Mouse (Mus musculus): ENCODE measurements around the gene Tepsin.

The Tepsin gene

GRCm38 (mm10) chr11:120063326-120063725 is 35.2 kb downstream of the Tepsin start:
- no peak for DNase-seq

GRCm38 (mm10) chr11:120060634-120061033 is 37.9 kb downstream of the Tepsin start:
- no peak for DNase-seq

- no peak for DNase-seq
These were observed 42.4 kb downstream of the Tepsin start for GRCm38 (mm10) chr11:120055953-120056732.

- no peak for DNase-seq
These were observed 44.7 kb downstream of the Tepsin start for GRCm38 (mm10) chr11:120053846-120054245.

DNA sequence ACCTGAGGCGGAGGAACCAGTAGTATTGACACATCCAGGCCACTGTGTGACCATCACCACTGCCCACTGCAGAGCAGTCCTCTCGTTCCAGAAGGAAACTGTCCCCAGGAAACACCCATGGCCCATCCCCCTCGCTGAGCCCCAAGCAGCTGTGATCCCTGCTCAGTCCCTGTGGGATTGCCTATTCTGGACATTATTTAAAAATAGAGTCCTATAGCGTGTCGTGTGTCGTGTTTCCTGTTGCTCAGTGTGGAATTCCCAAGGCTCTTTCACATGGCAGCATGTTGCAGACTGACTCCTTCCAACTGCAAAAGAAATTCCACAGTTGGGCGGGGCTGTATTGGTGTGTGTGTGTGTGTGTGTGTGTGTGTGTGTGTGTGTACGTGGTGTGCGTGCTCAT is 46.3 kb downstream of the Tepsin start:
- no peak for DNase-seq

DNA sequence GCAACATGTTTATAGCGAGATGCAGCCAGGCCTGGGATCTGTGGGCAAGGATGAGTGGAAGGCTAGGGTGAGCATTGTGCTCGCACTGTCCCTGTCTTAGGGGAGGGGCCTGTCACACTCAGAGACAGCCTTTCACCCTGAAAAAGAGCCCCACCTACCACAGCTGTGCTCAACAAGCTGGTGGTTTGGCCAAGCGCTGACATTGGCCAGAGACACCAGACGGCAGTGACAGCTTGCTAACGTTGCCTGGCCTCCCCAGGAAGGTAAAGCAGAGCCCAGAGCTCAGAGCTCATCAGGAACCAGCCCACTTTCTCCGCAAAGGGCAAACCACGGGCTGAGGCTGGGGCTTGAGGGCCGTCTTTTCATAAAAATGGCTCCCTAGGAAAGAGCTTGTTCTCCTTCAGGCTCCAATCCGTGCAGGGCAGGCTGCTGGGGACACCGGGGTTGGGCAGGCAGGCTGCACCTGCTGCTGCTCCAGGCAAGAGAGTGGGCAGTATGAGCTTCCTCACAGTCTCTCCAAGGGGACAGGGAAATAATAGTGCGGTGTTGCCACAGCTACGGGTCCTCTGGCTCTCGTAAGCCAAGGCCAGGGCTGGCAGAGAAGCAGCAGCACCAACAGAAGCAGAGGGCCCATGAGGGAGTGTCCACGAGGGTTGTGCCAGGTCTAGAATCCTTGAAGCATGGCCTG is 47.3 kb downstream of the Tepsin start:
- no peak for DNase-seq

- DNase-seq, result no peak
These were observed 49.5 kb downstream of the Tepsin start for GRCm38 (mm10) chr11:120049067-120049466.

DNA sequence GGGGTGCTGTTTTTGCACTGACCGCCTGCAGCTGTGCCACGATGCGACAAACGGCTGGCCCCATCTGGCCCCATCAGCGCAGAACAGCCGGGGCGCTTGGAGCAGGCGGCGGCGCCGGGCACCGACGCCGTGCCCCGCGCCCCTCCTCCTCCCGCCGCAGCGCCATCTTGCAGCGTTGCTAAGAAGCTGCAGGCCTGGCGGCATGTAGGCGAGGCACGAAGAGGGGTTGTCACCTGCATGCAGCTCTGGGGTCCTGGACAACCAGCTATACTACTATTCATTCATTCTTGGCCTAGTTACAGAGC is 50.3 kb downstream of the Tepsin start:
- DNase-seq, result no peak

- no peak for DNase-seq
These were observed 50.8 kb downstream of the Tepsin start for GRCm38 (mm10) chr11:120047531-120048251.

DNA sequence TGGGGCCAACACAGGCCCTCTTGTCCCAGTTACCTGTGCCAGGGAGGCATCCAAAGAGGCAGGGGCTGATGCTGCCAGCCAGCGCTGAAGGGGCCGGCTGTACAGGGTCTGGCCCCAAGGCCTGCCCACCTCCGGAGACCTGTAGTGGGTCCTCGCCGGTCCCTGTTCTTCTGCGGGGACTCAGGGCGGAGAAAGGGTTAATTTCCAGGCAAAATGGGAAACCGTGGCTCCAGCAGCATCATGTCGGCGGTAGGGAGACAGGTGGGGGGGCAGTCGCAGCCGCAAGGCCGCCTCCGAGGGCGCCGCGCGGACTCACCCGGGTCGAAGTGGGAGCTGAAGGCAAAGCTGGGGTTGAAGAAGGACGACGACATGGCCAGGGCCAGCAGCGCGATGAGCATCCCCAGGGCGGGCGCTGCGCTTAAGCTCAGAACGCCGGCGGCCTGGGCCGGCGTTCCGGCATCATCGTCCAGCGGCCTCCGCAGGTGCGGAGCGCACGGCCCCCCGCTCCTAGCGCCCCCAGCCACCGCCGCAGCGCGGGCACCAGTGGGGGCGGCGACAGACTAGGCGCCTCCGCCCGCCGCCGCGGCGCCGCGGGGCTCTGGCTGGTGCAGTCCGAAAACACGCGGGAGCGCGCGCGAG is 51.9 kb downstream of the Tepsin start, which contains the start of gene Aatk:
TSS of gene Aatk (minus strand) at position 615 of the 639 bp plus-strand sequence.
- no peak for DNase-seq

DNA sequence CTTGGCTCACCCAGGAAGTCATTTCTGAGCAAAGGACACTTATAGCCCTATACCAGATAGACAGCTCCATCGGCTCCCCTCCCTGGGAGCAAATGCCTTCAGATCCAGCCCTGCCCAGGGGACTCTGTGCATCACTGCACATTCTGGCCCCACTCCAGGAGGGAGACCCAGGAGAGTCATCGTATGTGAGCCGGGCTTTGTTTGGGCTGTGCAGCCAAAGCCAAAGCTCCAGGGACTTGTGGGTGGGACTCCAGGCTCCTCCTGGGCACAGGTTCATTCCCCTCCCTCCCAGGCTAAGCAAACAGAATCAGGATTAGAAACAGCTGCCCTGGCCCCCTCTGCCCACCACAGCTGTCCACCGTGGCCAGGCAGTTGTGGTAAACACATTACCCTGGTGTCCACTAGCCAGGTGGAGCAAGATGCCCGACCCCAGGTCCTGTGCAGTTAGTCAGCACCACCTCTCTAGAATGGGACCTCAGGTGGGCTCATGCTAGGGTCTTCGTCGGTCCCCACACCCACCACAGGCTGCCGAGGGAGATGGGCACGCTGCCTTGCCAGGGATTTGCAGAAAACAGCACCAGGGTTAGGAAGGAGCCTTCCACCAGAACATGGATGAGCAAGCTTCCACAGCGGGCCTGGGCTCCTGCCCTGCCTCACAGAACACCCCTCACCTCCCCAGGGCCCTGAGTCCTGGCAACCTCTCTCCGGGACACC is 52.5 kb downstream of the Tepsin start:
- DNase-seq, result no peak

DNA sequence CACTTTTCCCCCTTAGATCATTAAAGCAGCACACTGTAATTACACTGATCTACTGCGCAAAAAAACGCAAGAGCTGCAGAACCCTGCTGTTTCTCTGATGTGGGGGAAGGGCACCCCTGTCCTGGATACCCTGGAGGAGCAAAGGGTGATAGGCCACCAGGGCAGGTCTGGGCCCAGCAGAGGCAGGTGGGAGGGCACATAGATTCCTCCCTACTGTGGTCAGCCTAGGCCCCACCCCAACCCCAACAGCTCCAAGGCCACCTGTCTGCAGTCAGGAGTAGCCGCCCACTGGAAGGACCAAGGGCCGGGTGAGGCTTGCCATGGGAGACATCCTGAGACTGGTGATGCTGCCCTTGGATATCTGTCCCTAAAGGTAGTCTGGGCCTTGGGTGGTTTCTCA is 53.2 kb downstream of the Tepsin start:
- no peak for DNase-seq

- no peak for DNase-seq
These were observed 56.2 kb downstream of the Tepsin start for GRCm38 (mm10) chr11:120042141-120042838.

DNA sequence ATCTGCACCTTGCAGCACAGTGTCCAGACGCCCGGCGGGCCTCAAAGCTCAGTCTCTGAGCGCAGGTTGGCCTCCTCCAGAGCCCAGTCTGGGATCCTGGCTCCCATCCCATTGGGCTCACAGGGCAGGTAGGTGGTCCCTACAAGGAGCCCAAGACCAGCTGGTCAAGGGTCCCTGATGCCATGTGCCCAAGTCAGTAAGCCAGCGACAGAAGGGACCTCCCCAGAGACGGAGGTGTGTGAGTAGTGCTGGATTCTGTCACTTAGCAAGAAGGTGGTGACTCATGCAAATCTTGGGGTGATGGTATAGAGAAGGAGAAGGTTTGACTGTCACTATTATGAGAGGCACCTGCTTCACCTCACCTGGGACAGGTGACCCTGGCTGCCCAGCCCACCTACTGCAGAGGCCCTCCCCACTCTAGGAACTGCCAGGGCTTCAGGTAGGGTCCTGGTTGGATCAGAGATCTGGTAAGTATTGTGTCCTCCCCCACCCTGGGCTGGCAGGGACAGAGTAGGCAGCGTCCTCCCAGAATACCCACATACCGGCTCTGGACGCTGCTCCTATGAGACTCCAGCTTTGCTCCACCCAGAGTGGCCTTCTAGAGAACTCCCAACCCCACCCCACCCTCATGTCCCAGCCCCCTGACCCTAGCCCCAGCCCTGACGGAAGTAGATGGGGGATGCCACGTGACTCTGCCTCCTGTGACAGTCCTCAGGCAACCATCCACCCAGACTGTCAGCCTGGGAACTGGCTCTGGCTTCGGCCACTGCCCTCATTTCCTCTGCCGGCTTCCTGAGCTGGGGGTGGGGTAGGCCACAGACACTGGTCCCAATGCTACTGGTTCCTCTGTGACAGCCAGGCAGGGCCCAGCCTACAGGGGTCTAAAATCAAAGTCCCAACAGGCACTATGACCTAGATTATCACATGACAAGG is 57.1 kb downstream of the Tepsin start:
- DNase-seq, result no peak
